Mouse (Mus musculus): ENCODE measurements around the gene Ifna2. TPM values are rescaled to one million over a fixed set of nuclear protein-coding genes. Genes with fewer than 3 reads are reported as not detected.
A peak's percentile ranks its signal among the peaks of the same experiment; 100 is the strongest.

The Ifna2 gene
- not detected for total RNA-seq (2022)

- DNase-seq (ENCODE audit: low spot score in 2 of 2): no peak
Observed at GRCm38 (mm10) chr4:88683812-88684211, at the start of gene Ifna2. TSS of gene Ifna2 (minus strand) at chr4:88683912.

DNA sequence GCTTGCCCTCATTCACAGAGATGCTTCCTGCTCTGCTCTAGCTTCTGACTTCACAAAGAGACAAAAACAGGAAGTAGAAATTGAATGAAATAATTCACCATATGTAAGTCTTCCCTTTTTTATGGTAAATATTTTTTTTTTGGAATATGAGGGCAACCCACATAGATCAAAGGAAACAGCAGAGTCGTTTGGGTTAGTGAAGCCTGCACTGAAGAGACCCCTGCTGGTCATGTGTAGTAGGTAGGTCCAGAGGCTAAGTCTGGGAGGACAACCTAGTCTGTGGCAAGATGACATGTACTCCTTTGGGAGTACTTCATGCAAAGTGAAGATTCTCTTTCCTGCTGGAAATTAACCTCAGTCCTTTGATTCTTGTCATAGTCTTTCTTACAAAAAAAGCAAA lies 43.6 kb upstream of the Ifna2 start:
- no peak for DNase-seq (ENCODE audit: low spot score in 2 of 2)

DNA sequence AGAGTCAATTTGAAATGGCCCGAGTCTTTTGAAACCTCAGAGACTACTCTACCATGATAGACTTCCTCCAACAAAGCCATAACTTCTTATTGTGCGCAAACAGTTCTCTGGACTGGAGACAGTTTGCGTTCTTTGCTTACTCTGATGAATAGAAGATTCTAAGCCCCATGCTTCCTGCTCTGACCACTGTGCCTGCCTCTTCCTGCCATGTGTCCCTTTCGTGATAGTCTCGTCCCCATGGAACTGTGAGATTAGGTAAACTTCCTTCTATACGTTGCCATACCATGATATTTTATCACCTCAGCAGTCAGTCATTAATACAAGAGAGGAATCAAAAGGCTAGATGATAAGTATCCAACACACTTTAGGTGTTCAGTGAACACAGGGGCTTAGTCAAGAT lies 43.0 kb upstream of the Ifna2 start:
- DNase-seq (ENCODE audit: low spot score in 2 of 2): no peak

DNA sequence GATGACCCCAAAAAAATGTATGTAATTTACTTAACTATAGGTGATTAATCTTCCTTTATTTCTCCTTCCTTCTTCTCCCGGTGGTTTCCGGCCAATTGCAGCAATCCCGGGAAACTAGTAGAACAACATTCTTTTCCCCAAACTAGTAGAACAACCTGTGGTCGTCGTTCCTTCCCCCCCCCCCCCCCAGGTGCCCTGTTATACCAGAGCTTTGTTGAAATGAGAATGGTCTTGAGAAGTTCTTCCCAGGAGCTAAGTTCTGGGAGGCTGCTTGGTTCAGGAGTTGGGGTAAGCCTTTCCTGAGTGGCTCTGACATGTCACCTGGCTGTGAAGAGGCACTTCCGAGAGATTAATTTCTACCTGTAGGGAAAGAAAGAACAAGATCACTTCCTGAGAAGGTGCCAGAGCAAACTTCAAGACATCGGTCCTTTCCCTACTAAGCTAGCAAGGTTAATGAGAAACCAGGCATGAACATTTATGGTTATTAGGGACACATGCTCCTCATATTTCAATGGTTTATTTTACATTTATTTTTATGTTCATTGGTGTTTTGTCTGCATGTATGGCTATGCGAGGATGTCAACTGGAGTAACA lies 39.9 kb upstream of the Ifna2 start:
- no peak for DNase-seq (ENCODE audit: low spot score in 2 of 2)

GRCm38 (mm10) chr4:88721791-88722721 lies 38.3 kb upstream of the Ifna2 start, which contains the start of the genes Gm26566 and Klhl9:
TSS of gene Gm26566 (plus strand) at chr4:88721805.
TSS of gene Klhl9 (minus strand) at chr4:88722465.
- peak; percentile 67 to 78 for DNase-seq (ENCODE audit: low spot score in 2 of 2)

DNA sequence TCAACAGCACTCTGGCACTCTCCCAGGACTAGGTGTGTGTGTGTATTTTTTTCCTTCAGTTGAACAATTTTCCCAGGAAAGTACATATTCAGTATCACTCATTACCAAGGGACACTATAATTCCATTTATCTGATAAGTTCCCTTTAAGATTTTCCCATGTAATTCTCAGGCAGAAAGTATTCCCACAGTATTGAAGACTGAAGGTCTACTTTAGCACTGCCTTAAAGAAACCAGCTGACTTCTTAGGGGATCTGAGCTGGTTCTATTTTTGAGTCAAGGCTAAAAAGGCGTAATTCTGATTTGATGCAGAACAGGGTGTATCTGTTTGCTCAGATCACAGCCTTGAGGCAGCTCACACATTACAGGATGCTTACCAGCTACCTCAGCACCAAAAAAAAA lies 35.0 kb upstream of the Ifna2 start:
- no peak for DNase-seq (ENCODE audit: low spot score in 2 of 2)

DNA sequence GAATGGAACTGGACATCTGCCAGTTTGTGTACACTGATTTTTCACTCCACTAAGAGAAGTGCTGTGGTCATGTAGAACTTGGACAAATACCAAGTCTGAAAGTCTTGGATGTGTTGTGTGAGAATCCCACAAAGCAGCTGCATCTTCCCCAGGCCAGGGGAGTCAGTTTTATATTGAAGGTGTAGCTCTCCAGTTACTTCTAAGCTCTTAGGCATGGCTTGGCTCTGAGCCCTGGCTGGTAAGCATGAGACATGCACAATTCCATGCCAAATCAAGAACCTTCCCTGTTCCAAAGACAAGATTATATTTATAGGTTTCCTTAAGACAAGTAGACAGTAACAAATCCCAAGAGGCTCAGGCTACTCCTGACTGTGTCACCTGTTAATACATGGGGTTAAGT lies 31.3 kb upstream of the Ifna2 start:
- DNase-seq (ENCODE audit: low spot score in 2 of 2): no peak

- DNase-seq (ENCODE audit: low spot score in 2 of 2): no peak
Observed at GRCm38 (mm10) chr4:88714281-88714680, 30.6 kb upstream of the Ifna2 start.

GRCm38 (mm10) chr4:88707128-88707826 lies 23.6 kb upstream of the Ifna2 start:
- no peak for DNase-seq (ENCODE audit: low spot score in 2 of 2)

DNA sequence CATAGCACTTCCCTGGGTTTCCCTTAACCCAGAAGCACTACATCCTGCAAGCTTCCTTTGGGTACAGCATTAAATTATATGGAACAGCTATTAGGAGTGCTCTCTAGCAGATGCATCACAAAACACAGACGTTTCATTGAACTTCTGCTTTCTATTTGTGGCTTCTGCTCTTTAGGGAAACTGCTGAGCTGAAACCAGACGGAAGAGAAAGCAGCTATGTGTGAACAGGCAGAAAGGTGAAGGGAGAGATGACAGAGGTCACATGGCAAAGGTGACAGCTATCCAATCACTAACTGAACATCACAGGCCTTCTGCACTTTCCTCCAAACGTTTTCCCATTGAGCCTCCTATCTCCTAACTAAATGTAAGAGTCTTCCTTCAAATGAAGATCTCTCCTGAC lies 22.2 kb upstream of the Ifna2 start:
- no peak for DNase-seq (ENCODE audit: low spot score in 2 of 2)

- no peak for DNase-seq (ENCODE audit: low spot score in 2 of 2)
Observed at GRCm38 (mm10) chr4:88699301-88699700, 15.6 kb upstream of the Ifna2 start.

GRCm38 (mm10) chr4:88698781-88699180 lies 15.1 kb upstream of the Ifna2 start:
- no peak for DNase-seq (ENCODE audit: low spot score in 2 of 2)

DNA sequence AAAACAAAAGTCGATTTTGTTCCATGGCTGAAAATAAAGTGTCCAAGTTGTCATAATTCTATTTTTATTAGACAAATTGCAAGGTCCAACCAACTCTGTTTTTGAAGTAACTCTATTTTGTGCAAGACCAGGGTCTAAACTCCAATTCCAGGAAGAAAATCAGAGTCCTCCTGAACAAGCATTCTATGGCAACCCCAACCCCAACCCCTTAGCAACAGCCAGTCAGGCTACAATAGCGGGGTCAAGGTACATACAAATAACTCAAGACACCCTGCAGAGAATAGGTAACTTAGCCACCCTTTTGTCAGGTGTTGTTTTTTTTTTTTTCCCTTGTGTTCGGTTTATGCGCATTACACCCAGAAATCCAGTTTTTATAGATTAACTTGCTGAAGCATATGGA lies 14.0 kb upstream of the Ifna2 start:
- no peak for DNase-seq (ENCODE audit: low spot score in 2 of 2)

- no peak for DNase-seq (ENCODE audit: low spot score in 2 of 2)
Observed at GRCm38 (mm10) chr4:88697108-88697507, 13.4 kb upstream of the Ifna2 start.

DNA sequence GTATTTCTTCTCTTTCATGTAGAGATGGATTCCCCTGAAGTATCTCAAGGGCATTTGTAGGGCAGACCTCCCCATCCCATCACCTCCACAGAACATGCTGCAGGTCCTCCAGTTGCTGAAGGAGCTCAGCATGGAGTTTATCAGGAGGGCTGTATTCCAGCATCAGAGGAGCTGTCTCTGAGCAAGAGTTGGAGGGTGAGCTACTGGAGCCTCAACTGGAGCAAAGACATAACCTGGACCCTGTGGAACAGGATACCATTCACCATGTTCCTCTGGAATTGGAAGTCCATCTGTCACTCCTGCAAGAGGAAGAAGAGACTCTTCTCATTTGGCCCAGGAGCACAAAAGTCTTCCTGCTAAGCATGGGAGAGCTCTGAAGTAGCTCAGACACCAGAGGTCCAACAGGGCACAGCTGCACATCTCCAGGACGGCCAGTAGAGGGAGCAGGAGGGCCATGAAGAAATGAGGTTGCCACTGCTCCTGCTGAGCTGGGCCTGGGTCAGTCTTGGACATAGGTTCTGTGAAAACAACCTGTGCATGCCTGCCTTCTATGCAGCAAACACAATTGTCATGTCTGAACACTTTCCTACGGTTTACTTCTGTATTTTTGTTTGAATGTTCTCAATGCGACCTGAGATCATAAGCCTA lies 12.6 kb upstream of the Ifna2 start:
- DNase-seq (ENCODE audit: low spot score in 2 of 2): peak in 1 of 2 experiments; percentile 12

DNA sequence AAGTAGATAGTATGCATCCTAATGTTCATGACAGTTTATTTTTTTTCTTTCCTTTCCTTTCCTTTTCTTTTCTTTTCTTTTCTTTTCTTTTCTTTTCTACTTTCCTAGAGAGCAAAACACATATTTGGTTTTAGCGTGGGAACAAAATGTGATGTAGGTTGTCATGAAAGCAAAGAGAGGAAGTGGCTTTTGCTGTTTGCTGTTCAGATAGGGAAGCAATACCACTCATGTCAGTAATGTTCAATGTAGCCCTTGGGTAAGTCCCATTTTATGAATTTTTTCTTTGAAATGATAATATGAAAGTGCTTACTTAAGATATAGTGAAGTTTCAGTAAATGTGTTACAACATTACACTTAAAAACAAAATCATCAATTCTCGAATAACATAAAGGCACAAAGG lies 9.7 kb upstream of the Ifna2 start:
- no peak for DNase-seq (ENCODE audit: low spot score in 2 of 2)

DNA sequence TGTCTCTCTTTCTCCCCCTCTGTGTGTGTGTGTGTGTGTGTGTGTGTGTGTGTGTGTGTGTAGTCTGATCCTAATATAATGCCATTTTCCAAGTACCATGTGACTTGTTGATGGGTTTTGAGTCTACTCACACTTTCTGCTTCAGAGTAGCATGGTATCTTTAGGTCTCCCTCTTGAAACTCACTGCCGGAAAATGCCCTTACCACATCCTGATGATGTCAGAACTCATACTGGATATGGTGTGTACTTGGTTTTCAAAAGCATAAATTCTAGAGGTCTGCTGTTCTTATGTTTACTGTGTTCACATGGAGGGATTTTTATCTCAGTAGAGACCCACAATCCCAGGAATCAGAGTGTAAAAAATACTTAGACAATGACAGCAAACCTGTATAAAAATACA lies 8.8 kb upstream of the Ifna2 start:
- no peak for DNase-seq (ENCODE audit: low spot score in 2 of 2)

GRCm38 (mm10) chr4:88691259-88691658 lies 7.5 kb upstream of the Ifna2 start, which contains the start of gene Ifnab:
TSS of gene Ifnab (minus strand) at chr4:88691359.
- DNase-seq (ENCODE audit: low spot score in 2 of 2): no peak

- DNase-seq (ENCODE audit: low spot score in 2 of 2): no peak
Observed at GRCm38 (mm10) chr4:88681353-88681752, 2.4 kb downstream of the Ifna2 start.

DNA sequence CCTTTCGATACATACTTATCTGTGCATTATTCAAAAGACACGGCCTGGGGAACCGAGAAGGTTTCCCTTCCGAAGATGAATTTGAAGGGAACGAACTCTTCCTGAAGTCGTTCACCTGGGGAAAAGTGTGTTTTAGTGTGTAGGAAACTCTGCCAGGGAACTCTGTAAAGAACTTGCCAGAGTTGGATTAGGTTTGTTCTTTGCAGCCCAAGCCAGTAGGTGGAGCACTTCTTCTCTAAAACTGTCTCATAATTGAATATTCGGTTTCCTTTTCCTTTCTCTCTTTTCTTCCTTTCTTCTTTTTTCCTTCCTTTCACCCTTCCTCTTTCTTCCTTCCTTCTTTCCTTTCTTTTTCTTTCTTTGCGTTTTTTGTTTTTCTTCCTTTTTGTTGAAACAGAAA lies 3.4 kb downstream of the Ifna2 start:
- DNase-seq (ENCODE audit: low spot score in 2 of 2): no peak

DNA sequence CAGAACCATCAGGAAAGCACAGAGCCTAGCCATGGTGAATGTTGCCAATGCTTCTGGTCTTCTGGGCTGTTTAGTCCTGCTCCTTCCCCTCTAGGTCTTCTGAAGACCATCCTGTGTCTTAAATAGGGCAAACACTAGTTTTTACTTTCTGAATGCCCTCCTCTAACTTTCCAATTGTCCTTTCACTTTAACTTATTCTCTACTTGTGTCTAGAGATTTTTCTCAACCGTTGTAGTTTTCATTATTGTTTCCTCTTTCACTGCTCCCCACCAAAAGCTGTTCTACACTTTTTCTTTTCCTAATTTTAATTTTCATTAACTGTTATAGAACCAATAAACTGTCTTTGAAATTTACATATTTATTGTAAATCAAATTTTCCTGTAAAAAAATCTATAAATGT lies 6.9 kb downstream of the Ifna2 start, which contains the start of gene Ifna16:
Ifna16 (minus strand) TSS at position 101 of the 400 bp plus-strand sequence.
- DNase-seq (ENCODE audit: low spot score in 2 of 2): no peak

Data from left cerebral cortex, adult 8-10 months (tissue).